Mouse (Mus musculus) natural killer cell, adult 2 months (primary cell): ENCODE results near the gene Mrpl17.
"Not testable (repeated sequence)": the region's sequence is repeated elsewhere in the genome, so short reads cannot be mapped to it uniquely, and the experiment has no call there.

Experiments used
- DNase-seq, 2 experiments: peaks; one replicate each; pipeline ENCODE4 v3.0.0; 2022; ENCODE audit warnings: low spot score in 2 of 2

The Mrpl17 gene

DNA sequence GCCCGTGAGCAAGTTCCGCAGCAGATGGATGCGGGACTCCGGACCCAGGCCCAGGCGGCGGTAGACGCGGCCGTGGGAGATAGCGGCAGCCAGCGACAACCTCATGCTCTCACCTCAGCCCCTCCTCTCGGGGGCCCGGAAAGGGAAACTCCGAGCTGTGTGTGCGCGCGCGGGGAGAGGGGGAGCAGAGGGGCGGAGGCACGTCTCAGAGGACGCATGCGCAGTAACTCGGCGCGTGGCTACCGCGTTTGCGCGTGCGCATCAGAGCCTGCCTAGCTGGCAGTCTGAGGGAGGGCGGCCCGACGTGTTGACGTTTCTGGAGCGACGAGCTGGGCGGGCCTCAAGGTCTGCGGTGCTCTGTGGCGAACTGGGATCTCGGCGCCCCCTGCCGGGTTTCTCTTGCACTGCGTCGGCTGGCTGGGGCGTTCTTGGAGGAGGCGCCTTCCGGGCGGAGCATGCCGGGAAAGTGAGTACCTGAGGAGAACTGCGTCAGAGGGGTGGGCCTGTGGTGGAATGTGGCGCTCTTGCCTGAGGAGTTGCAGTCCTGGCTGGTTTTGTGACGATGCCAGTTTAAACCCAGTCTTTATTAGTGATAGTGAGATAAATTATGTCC lies at the start of gene Mrpl17:
Gene Mrpl17, minus strand, starts transcription at position 223 of the 613 bp plus-strand sequence.
- peak; percentile 100 for DNase-seq

DNA sequence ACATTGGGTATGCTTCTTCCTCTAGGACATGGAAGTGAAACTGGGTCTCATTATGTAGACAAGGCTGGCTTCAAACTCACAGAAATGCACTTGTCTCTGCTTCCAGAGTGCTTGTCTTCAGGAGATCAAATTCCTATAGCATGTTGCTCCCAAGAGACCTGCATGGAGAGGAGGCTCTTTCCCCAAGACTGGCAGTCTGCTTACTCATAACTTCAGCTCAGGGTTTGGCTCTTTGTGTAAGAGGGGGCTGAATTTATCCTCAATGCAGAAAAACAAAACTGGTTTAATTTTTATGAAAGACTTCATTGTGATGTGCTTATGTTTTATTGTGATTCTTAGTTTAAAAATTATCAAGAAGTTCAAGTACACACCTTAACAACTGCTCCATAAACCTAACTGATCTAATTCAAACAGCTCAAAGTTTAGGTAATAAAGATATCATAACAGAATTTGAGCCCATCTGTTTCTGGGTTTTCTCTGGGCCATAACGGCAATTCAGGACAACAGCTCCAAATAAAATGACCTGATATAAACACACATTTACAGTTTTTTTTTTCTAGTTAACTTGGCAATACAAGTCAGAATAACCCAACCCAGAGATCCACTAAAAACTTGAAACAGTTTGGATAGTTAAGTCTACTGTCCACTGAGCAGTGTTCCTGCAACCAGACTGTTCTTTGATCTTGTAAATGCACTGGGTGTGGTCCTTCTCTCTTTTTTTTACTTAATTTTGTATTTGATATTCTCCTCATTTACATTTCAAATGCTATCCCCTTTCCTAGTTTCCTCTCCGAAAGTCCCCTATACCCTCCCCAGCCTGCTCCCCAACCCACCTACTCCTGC lies 45.0 kb upstream of the Mrpl17 start:
- not testable (repeated sequence) for DNase-seq

- no peak for DNase-seq
Measured at GRCm38 (mm10) chr7:105824281-105824680, 13.4 kb upstream of the Mrpl17 start.

DNA sequence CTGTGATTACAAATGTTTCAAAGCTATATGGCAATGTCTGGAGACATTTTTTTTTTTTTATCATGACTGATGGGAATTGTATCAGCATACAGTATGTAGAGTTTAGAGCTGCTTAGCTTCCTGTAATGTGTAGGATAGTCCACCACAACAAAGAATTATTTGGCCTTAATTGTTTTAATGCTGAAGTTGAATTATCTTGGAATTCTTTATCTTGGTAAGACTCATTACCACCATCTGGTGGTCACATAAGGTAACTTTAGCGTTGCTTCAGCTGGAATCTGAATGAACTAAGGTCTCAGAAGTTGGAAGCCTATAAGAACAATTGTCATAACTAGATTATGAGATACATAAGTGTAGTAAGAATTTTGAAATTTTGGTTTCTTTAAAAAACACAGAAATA lies 7.6 kb upstream of the Mrpl17 start:
- DNase-seq, result no peak

- DNase-seq, result no peak
Measured at GRCm38 (mm10) chr7:105816736-105817135, 5.8 kb upstream of the Mrpl17 start.

DNA sequence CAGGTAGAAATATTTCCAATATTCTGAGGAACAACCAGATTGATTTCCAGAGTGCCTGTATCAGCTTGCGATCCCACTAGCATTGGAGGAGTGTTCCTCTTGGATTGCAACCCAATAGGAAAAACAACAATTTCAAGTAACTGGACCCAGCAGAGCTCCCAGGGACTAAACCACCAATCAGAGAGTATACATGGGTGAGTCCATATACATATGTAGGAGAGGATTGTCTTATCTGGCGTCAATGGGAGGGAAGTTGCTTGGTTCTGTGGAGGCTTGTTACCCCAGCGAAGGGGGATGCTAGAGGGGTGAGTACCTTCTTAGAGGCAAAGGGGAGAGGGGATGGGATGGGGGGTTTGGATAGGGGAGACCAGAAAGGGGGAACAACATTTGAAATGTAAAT lies 2.4 kb upstream of the Mrpl17 start:
- no peak for DNase-seq

DNA sequence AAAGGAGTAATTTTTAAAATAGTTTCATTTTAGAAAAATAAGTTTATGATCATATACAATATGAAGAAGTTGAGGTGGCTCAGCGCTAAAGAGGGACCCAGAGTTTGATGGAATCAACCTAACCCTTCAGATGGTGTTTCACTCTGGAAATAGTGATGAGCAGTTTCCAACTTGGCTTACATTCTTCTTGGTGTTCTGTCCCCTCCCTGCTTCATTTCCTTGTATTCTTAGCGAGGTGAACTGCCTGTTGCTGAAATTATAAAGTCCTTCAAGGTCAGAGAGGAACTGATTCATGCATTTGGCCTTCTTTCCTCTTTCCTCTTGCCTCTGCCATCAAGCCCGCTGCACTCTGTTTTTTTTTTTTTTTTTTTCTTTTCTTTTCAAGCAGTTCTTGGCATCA lies 1.7 kb upstream of the Mrpl17 start:
- DNase-seq, result no peak

- no peak for DNase-seq
Measured at GRCm38 (mm10) chr7:105811516-105811915, 617 bp upstream of the Mrpl17 start.

GRCm38 (mm10) chr7:105810280-105810876 lies 521 bp downstream of the Mrpl17 start:
- DNase-seq, result no peak

- no peak for DNase-seq
Measured at GRCm38 (mm10) chr7:105809836-105810235, 1.1 kb downstream of the Mrpl17 start.

DNA sequence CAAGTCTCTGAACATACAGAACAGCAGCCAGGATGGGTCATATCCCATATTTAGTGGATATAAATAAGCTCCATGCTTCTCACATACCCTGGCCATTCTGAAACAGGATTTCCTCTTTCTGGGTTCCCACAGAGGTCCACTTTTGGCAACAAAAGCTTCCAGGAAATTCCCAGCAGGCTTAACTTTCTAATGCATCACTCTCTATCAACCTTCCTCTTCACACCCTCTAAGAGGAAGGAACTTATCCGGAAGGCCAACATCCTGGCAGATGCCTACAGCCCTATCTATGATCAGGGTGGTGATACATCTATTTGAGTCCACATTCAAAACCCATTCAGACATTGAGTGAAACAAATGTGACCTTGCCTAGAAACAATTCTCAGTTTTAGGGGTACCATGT lies 2.5 kb downstream of the Mrpl17 start:
- DNase-seq, result no peak

- no peak for DNase-seq
Measured at GRCm38 (mm10) chr7:105806716-105807115, 4.2 kb downstream of the Mrpl17 start.

DNA sequence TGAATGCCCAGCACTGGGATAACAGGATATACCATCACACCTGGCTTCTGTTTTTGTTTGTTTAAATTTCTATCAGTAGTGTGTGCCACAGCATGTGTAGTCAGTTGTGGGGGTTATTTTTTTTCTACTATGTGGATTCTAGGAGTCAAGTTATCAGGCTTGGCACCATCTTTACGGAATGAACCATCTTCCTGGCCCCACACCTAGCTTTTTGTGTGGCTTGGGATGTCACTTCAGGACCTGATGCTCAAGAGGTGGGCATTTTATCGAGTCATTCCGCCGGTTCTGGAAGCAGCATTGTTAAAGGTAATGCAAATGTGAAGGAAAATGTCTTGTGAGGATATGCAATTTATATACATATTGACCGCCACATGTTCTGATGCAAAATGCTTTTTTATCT lies 4.8 kb downstream of the Mrpl17 start:
- no peak for DNase-seq

DNA sequence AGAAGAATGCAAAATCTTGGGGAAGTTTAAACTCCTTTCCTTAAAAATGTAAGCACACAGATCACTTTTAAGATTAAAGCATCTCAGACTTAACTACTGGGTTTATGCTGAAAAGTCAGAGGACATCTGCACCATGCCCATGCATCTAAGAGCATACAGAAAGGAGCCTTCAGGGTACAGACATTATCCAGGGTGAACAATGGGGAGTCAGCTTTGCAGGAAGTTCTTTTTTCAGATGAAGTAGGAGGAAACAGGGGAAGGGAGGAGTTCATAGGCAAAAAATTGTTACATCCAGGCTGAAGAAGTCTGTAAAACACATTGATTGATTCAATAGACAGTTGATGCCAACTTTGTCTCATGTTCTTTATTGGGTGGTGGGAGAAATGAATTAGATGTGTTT lies 7.5 kb downstream of the Mrpl17 start:
- no peak for DNase-seq

DNA sequence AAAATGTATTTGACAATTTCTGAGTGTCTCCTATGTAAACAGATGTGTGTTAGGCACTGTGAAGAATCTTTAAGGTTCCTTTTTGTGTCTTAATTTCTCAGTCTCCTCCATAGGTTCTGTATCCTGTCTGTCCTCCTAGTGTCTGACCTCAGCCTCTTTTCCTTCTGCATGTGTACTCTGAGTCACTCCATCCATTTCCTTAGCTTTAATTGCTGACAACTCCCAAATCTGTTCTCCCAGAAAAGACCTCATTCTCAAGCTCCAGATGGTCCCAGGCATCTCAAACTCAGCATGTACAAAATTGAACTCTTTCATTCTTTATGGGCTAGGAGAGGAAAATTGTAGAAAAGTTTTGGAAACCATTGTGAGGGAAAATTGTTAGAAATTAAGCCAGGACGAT lies 8.1 kb downstream of the Mrpl17 start:
- no peak for DNase-seq

DNA sequence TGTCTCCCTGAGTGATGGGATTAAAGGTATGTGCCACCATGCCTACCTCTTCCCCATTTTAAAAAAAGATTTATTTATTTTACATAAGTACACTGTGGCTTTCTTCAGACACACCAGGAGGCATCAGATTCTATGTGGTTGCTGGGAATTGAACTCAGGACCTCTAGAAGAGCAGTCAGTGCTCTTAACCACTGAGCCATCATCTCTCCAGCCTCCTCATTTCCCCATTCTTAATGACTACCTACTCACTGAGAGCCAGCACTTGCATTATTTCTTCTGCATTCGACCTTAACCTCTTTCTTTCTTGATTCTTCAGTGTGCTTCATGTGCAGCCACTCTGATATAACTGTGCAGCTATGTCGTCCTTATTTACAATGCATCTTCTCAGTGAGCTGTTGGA lies 8.6 kb downstream of the Mrpl17 start:
- no peak for DNase-seq

GRCm38 (mm10) chr7:105796972-105797371 lies 13.9 kb downstream of the Mrpl17 start:
- no peak for DNase-seq

- no peak for DNase-seq
Measured at GRCm38 (mm10) chr7:105795759-105796366, 15.0 kb downstream of the Mrpl17 start.

GRCm38 (mm10) chr7:105793701-105794100 lies 17.2 kb downstream of the Mrpl17 start:
- no peak for DNase-seq

GRCm38 (mm10) chr7:105791147-105791546 lies 19.8 kb downstream of the Mrpl17 start:
- DNase-seq, result no peak

DNA sequence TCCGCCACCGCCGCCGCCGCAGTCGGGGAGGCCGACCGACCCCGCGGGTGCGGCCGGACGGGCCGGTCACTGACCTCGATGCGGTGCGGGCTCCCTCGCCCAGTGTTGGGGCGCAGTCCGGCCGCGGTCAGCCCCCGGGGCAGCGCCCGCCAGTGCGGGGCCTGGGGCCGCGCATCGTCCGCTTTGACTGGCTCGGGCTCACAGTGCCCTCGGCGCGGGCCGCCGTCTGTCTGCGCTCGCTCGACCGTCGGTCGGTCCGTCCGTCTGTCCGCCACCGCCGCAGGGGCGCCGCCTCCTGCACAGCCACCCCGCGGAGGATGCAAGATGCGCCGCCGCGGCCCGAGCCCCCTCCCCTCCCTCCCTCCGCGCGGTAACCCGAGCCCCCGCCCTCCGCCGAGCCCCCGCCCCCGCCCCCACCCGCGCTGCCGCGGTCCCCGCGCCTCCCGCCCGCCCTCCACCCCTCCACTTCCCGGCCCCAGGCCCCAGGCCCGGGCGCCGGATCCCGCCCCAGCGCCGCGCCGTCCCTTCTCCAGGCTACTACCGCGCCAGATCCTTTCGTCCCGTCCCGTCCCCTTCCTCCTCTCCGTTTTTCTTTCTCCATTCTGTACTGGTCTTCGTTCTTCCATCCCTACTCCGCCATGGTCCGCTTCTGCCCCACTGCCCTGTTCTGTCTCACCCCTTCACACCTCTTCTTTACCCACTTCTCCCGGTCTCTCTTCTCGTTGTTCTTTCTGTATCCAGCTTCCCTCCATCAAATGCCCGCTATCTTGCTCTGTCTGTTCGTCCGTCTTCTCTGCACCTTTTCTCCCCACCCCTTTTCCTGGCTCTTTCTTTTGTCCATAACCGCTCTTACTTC lies 23.4 kb downstream of the Mrpl17 start, which contains the start of gene Dchs1:
Gene Dchs1, minus strand, starts transcription at position 370 of the 856 bp plus-strand sequence.
- no peak for DNase-seq
